Mouse (Mus musculus) urinary bladder, adult 18-20 months (tissue): Measurements from ENCODE around the gene Iqschfp.

Source experiments
- DNase-seq, 2 experiments: peaks; one replicate each; pipeline ENCODE4 v3.0.0; 2022; ENCODE audit warnings: low spot score in 2 of 2, mixed read lengths in 2 of 2

Gene Iqschfp

DNA sequence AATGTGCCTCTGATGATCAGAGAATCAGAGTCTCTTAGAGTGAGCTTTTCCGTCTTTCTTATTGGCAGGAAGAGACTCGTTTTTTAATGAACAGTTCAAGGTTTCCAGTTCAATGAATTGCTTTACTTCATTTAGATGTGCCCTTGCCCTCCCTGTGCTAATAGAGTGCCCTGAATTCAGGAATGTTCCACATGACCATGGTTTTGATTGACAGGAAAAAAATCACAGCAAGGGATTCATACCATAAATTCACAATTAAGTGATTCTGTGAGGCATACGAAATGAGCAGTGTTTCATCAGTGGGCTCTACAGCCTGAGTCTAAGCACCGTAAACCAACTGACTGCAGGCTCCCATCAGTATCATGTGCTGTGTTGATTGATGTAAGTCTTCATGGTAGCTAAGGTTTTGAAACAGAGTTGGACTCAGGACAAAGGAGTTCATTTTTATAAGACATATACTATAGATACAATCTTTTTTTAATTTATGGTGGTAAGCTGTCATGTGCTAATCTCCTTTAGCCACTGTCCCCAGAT, 312.0 kb downstream of the Iqschfp start:
- DNase-seq: no peak

DNA sequence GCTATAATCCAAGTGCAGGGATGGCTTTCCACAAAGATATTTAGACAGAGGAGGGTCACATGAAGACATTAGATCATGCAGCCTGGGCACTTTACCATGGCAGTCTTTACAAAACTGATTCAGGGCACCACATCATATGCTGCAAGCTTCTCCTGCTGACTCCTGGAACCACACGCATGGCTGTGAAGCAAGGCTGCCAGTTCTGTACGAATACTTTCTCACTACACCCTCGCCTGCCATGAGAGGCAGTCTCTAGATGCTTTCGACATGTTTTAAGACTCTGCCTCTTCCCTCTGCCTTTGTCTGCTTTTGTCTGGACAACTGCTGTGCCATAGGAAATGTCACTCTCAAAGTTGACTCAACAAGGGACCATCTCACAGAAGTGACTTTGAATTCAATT, 318.4 kb downstream of the Iqschfp start:
- no peak for DNase-seq

DNA sequence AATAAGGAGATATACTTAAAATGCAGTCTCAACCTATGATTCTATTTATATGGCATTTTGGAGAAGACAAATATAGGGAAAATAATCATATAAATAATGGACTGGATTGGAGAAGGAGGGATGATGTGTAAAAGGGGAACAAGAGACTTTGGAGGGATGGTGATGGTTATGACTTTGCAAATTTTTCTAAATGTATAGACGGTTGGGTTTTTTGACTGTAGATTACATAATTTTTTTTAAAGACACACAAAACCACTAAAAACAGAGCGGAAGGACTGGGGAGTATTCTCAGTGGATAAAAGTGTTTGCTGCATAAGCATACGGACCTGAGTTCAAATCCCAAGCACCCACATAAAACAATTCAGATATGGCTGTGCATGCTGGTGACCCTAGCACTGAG, 329.4 kb downstream of the Iqschfp start:
- no peak for DNase-seq

DNA sequence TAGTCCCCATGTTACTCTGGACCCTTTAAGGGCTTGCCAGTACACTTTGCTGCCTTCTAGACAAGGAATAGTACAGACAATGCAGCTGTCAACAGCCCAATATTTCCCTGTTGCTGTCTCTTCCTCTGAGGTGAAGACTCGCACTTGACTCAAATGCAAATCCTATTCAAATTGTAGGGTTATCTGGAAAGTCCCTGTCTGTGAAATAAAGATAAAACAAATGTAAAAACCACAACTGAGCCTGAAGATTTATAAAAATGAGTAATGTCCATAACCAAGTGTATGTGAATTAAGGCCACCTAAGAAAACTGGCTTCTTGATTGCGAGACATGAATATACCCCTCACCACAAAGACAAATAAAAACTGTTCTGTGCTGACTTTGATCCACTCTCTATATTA, 347.9 kb downstream of the Iqschfp start:
- no peak for DNase-seq

DNA sequence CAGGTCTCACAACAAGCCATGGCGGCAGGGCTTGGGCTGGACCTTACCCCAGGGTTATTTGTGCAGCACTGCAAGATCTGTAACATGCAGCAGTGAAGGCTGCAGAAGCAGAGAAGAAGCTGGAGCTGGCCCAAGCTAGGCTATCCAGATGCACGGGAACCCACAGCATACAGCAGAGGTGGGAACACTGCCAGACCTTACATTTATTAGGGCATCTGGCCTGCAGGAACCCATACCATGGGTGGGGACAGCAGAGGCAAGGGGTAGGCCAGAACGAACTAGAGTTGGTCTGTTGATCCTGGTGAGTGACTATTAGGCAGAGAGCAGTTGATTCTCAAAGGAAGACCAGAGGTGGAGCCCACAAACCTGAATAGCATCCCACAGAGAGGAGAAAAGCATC, 351.2 kb downstream of the Iqschfp start:
- DNase-seq: no peak

DNA sequence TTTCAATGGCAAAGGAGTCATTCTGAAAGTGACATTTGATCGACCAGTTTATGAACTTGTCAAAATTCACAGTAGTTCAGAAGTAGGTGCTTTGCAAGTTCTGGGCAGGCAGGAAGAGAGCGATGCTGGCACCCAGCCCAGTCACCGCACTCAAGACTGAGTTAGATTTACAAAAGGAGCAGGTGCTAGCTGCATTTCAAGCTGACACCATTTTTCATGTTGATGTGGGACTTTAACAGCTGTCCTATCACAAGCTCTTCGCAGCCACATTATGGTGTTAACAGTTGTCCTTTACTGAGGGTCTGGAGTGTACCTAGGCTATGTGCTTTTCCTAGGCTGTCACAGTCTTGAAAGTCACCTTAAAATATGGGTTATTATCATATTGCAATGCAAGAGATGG, 354.1 kb downstream of the Iqschfp start:
- DNase-seq: no peak

DNA sequence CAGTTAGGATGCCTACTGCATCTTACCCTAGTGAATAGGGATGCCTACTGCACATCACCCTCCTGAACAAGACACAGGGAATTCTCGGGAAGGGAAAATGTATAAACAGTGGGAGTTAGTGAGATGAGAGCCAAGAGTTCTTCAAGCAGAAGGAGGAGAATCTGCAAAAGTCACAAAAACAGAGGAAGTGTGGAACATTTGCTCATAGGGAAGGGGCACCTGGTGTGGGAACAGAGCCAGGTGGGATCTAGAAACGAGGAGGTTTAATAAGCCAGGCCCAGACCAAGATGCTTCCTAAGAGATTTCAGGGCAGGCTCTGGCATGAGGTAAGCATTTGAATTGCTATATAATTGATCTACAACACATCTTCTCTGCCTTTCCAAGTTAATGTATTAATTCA, 358.6 kb downstream of the Iqschfp start:
- no peak for DNase-seq

DNA sequence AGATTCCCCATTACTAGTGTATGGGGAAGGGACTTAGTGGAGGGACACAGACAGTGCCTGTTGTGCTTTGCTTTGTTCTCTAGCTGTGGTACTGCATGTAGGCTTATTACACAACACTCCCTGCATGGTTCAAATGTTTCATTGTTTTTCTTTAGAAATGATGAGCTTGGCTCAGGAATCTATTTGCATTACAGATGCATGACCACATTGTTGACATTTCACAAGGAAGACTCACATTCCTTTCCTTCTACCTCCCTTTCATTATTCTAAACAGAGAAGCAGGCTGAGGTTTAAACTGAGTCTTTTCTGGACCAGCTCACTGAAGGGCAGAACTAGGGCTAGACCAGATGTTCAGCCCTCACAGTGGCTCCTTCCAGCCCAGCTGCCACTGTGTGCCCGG, 360.3 kb downstream of the Iqschfp start:
- no peak for DNase-seq

DNA sequence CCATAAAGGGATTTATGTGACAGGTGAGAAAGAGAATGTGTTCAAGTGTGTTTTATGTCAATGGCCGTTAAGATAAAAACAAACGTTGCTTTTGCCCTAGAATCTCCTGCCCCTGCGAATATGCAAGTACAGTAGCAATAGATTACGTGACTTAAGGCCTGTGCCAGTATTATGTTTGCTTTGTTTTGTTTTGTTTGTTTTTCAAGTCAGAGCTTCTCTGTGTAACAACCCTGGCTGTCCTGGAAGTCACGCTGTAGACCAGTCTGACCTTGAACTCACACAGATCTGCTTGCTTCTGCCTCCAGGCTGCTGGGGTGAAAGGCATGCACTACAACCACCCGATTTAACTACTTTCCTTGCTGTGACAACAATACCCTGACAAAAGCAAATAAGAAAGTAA, 370.3 kb downstream of the Iqschfp start:
- no peak for DNase-seq

DNA sequence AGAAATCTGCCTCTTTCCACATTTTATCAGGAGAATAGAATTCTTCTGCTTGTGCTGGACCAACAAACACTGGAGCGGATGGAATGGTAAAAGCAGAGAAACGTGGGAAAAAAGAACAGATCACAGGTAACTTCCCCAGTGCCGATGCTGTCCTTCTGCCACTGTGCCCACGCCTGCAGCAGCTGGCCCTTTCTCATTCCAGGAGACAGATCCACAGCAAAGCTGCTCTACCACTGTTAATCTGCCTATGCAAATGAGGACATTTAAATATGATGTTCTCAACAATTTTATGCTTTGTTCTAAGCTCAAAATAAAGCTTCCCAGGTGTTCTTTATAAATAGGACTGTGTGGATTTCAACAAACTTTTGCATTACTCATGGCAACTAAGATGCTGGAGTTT, 375.9 kb downstream of the Iqschfp start:
- no peak for DNase-seq

DNA sequence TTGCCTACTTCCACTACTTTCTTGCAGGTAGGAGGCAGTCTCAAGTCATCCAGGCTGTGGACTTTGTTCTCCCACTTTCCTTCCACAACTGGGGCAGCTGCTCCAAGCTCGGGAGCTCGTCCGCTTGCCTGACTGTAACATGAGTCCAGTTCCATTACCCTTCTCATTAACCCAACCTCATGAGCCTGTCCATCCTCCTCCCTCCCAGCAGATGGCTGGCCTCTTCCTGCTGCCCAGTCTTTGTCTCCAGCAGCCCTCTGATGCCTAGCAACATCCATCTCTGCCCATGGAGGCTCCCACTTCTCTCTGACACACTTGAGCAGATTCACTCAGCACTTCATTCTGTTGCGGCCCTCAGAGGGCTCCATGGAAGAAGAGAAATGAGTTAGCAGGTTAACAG, 377.2 kb downstream of the Iqschfp start:
- no peak for DNase-seq

DNA sequence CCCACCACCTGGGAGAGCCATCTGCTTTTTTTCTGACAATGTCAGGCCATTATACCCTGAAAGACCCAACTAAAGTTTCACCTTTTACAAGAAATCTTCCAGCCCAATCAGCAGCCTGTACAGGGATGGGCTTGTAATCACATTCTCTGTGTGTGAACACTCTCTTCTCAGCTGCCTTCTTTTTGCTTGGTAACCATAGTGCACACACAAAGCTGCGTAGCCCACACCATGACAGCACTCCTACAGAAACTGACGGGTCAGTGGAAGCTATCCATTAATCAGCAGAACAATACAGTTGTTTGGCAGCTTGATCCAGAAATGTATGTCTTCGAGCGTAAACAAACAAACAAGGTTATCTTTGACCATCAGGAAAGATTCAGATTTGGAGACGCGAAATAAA, 378.2 kb downstream of the Iqschfp start:
- no peak for DNase-seq

DNA sequence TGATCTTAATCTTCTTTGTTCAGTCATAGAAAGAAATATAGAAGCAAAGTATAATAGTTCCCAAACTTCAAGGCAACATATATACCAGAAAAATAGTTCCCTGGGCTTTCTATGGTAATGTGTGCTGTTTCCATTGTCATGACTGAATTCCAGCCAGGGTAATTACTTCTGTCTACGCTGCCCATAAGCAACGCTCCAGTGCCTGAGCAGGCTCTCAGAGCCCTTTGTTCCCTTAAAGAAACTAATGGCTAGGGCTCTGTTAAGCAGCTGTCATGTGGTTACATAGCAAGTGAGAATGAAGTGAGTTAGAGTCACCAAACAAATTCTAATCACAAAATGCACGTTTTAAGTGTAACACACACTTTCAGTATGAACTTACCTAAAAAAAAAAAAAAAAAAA, 379.4 kb downstream of the Iqschfp start:
- DNase-seq: no peak

DNA sequence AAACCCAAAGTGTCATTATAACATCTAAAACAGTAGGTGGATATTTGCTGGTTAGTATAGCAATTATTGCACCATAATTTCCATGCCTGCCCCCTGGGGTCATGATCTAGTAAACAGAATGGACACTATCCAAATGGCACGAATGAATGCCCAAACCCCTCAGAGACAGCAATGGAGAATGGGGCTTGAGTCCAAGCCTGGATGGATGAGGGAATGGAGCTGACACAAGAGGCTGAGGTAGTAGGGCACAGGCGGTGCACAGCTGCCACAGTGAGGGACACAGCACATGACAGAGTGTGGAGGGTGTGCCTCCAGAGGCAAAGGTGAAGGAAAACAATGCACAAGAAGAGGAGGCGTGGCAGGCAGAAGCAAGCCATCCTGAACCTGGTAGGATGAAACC, 379.8 kb downstream of the Iqschfp start:
- no peak for DNase-seq

DNA sequence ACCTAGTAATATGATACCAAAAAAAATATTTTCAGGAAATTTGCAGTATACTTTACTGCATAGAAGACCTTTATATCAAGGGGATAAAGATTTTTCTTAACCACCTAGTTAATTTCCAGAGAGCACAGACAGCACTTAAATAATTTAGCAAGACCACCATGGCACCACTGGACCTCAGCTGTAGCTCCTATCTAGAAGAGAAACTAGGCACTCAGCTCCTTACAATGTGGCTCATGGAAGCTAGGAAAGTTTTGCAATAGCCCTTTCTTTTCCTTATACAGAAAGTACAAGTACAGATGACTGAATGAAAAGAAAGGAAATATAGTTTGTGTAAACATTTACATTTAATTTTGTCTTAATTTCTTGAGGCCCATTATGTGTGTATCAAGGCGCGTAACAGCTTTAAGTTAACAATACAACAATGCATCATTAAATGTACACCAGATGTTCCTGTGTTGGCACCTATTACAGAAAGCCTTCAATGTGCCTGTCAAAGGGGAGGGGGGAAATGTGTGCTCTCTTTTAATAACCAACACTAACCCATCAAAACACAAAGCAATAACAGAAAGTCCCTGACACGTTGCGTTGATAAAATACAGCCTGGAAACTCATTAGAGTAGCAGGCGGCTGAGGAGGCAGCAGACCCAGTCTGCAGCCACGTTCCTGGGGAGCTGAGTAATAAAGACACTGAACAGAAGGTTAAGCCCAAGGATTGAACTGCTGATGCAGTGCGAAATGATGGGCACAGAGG, 391.0 kb downstream of the Iqschfp start:
- no peak for DNase-seq

DNA sequence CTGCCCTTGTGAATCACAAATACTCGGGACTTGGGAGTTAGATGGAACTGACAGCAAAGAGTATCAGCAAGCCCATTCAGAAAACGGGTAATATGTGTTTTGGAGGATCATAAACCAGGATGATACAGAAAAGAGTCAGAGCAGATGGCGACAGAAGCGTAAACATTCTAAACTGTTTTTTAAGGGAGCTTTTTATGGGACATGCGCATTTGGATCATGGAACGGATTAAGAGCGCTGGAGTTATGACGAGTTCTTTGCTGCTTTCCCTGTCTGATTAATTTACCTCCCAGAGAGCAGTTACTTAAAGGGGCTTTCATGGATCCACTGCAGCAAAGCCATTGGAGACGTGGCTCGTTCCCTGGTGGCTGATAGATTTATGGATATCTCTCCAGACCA, 391.6 kb downstream of the Iqschfp start:
- no peak for DNase-seq

DNA sequence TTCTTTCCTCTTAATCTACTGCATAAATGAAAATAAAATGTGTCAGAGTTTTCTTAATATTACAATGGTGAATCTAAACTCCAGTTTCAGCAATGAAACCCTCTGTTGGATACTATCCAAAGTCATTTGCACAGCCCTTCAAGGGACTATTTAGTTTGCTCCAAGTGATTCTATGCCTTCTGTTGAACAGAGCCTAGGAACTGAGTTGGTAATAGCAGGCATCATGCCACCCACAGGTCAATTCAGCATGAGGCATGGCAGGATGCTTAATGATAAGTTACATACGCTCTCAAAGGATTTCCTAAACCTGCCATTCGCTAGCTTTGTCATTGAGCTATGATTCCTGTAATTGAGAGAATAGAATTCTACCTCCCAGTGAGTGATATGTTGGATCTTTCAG, 392.5 kb downstream of the Iqschfp start:
- no peak for DNase-seq

DNA sequence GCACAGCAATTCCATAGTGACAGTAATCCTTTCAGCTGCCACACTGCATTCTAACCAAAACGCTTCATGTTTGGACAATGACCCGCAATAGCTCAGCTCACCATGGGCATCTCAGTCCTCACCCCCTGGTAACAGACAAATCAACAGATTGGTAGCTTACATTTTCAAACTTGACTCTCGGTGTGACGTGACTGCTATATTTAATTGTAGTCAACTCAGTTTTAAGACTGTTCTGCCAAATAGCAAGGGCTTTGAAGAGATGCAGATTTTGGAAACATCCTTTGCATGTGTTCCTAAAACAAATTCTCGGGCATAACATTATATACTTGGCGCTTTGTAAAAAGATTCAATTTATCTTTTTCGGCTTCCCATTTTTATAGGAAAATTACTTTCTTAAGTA, 404.7 kb downstream of the Iqschfp start:
- DNase-seq: no peak

DNA sequence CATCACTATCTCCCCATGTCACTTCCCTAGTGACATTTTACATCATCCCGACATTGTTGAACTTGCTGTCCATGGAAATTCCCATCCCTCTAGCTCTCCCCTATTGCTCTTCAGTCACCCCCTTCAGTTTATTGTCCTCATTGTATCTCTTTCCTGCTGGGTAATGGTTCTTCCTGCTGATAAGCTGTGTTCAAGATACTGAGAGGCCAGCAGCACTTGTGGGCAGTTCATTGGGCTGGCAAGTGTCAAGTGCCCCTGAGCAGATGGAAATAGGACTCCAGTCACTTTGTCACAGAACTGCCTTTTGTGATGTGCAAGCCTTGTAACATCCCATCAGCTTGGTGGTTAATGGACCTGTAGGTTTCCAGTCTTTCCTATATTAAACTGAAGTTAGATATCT, 413.6 kb downstream of the Iqschfp start:
- no peak for DNase-seq

DNA sequence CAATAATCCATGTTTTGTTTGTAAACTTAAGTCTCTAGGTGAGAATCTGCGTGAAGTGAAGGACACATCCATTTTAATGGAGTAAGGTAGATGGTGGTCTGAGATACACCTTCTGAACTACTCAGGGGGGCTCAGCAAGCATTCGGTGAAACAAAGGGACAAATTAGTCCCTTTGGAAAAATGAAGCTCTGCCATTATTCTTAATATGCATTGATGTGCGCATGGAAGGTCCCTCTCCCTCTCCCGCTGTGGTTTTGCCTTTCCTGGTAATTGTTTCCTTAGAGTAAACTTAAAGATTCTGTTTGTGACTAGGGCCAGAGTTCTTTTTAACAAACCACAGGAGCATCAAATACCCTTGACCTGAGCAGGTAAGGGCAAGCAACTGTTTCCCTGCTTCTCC, 414.7 kb downstream of the Iqschfp start:
- no peak for DNase-seq

DNA sequence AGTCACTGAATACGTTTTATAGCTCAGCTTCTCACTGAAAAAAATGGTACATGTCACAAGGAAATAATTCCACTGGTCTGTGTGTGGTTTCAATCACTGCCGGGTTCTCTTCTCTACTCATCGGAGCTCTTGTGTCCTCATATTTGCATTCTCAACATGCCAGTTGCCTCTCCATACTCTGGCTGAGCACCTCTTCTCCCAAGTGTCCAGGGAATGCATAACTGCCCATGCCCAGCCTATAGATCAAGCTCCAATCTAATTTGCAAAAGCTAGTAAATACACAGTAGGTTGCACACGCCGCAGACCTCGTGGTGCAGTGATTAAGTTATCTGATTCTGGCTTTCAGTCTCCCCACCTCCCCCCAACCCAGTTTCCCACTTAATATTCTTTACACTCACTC, 433.5 kb downstream of the Iqschfp start:
- DNase-seq: no peak

DNA sequence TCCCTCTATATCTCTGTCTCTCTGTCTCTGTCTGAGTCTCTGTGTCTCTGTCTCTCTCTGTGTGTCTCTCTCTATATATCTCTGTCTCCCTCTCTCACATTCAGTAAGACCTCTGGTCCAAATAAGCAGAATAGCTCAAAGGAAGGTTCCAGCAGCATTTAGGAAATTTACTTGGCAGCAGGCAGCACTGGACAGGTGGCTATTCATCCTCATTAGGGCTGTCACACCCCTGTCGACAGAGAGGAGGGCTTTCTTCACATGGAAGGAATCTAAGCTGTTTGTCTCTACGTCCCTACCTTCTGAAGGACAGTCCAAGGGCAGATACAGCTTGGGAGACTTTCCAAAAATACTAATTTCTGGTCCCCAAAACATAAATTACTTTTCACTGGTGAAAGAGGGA, 440.5 kb downstream of the Iqschfp start:
- no peak for DNase-seq

DNA sequence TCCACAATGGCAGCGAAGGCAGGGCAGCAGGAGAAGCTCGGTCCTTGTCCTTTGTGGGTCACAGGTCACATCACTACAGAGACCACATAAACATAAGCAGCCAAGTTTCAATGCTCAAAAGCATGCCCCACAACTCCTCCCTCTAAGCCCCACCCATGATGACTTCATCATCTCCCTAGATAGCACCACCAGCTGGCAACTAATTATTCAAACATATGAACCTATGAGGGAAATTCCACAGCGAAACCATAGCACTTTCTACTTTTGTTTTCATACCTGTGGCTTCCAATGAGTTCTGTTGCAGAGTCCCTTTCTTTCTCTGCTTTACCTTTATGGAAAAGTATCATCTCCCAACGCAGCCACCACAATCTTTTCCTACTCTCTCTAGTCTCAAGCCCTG, 443.5 kb downstream of the Iqschfp start:
- no peak for DNase-seq

DNA sequence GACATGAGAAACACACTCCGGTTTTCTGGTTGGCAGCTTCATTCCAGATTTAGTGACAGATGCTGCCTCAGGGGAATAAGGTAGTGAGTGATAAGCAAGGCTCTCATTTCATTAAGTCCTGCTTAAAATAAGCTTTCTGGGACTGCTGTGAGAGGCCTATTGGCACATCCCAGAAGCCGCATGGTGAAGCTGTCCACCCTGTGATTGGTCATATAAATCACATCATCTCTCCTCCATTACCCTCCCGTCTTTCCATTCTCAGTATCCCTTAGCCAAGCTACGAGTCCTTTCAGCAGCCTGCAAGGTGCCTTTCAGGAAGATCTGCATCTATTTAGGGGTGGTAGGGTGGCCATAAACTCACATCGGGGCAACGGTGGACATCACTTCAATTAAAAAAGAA, 458.6 kb downstream of the Iqschfp start:
- no peak for DNase-seq
